Mouse (Mus musculus): ENCODE results near the gene Plekho2. TPM values are rescaled to one million over a fixed set of nuclear protein-coding genes. Genes with fewer than 3 reads are reported as not detected.
A peak's percentile ranks its signal among the peaks of the same experiment; 100 is the strongest.

Plekho2 gene
- polyA plus RNA-seq, 1 experiment from 2014 or later, result 11.2 TPM

DNA sequence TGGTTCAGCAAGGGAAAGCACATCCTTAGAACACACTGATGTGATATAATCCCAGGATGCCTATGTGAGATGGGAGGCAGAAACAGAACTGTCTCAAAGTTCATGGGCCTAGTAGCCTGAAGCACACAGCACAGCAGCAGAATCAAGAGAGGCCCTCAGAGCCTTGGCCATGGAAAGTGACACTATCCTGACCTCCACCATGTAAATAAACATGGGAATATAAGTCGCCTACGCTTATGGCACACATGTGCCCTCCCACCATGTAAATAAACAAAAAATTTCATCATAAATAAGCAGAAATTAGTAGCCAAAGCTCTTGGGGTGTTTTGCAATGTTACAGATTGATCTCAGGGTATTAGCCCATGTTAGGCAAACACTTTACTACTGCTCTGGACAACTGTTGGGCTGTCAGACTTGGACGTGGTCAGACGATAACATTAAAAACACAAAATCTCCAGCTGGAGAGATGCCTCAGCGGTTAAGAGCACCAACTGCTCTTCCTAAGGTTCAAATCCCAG is 32.2 kb upstream of the Plekho2 start:
- Histone ChIP-seq H3K9me3 (replicated peaks; ENCODE audit: control insufficient read depth, low read length) (no peaks in the 10 kb centered on the region), H3K4me3 (ENCODE audit: low read depth, low read length) (no peak overlapping the region), H3K4me2 (ENCODE audit: low read depth, low read length) (no peak overlapping the region), H3K9ac (replicated peaks; ENCODE audit: low read length) (no peak overlapping the region), H3K27ac (replicated peaks; ENCODE audit: low read depth, low read length) (no peak overlapping the region), H3K36me3 (replicated peaks; ENCODE audit: control insufficient read depth, insufficient read depth, low read depth, low read length) (no peaks in the 10 kb centered on the region), H3K27me3 (ENCODE audit: control insufficient read depth, insufficient read depth, low read length) (no peaks in the 10 kb centered on the region), H3K4me1 (ENCODE audit: control insufficient read depth, insufficient read depth, low read length) (no peaks in the 10 kb centered on the region)
- WGBS, result 82% methylated on average over 5 of the region's 5 CpGs
- DNase-seq (ENCODE audit: low spot score) (no peak), ATAC-seq (replicated peaks; ENCODE audit: insufficient number of reproducible peaks, low FRiP score, low TSS enrichment, low read depth) (no peak)

DNA sequence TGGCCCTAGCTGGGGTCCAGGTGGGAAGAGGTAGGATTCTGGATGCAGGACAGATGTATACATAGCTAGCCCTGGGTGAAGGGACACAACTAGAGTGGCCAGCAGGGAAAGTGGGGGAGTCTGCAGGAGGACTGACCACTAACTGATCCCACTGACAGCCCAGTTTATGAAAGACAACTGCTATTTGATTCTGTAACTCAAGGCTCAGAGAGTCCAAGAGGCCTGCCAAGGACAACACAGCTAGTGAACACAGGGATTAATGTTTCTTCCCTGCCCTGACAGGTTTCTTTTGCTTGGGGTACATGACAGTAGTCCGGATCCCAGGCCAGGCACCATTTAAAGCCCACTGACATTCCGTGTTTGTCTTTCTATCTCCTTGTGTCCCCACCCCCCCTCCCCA is 27.3 kb upstream of the Plekho2 start:
- H3K4me2 ChIP-seq (ENCODE audit: low read depth, low read length), result no peak overlapping the region
- ATAC-seq (replicated peaks; ENCODE audit: insufficient number of reproducible peaks, low FRiP score, low TSS enrichment, low read depth), result no peak
- no peak overlapping the region for H3K27ac ChIP-seq (replicated peaks; ENCODE audit: low read depth, low read length)
- 35% methylated on average over 2 of the region's 2 CpGs for WGBS
- no peaks in the 10 kb centered on the region for H3K4me1 ChIP-seq (ENCODE audit: control insufficient read depth, insufficient read depth, low read length)
- H3K9me3 ChIP-seq (replicated peaks; ENCODE audit: control insufficient read depth, low read length), result no peaks in the 10 kb centered on the region
- no peak for DNase-seq (ENCODE audit: low spot score)
- no peaks in the 10 kb centered on the region for H3K36me3 ChIP-seq (replicated peaks; ENCODE audit: control insufficient read depth, insufficient read depth, low read depth, low read length)
- H3K27me3 ChIP-seq (ENCODE audit: control insufficient read depth, insufficient read depth, low read length), result no peaks in the 10 kb centered on the region
- no peak overlapping the region; the same call in 1 of the 2 replicates for H3K9ac ChIP-seq (replicated peaks; ENCODE audit: low read length)
- no peak overlapping the region for H3K4me3 ChIP-seq (ENCODE audit: low read depth, low read length)

DNA sequence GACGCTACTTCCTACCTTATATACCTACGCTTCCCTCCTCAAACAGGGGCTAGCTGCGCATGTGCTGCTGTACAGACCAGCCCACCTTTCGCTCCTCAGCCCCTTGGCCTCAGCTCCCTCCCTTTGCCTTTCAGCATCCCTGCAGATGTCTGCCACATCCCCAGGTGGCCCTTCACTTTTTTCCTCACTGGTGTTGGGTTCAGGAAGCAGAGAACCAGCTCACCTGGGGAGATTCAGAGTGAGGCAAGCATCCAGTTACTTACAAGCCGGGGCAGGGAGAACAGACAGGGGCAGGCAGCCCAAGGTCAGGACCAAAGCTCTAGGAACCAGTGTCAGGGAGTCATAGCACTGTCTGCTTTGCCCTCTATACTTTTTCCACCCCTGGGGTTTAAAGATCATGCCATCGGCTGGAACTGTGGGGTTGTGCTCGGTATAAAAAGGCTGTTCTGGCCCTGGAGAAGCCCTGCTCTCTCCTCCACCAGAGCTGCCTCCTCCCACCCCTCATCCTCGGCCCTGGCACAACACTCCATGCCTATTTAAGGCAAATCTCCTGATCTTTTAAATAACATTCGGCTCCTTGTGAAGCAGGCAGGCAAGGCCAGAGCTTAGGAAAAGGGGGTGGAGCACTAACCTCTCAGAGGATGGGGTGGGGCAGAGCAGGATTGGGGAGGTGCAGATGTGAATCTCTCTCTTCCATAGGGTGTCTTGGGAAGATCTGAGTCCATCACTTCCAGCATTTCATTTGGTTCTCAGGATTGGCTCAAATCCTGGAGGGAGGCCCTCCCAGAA is 26.7 kb upstream of the Plekho2 start:
- ATAC-seq (replicated peaks; ENCODE audit: insufficient number of reproducible peaks, low FRiP score, low TSS enrichment, low read depth), result no peak
- peak overlapping the region; percentile 2; the same call in 1 of the 2 replicates for H3K9ac ChIP-seq (replicated peaks; ENCODE audit: low read length)
- no peaks in the 10 kb centered on the region for H3K36me3 ChIP-seq (replicated peaks; ENCODE audit: control insufficient read depth, insufficient read depth, low read depth, low read length)
- H3K4me1 ChIP-seq (ENCODE audit: control insufficient read depth, insufficient read depth, low read length), result no peaks in the 10 kb centered on the region
- no peaks in the 10 kb centered on the region for H3K27me3 ChIP-seq (ENCODE audit: control insufficient read depth, insufficient read depth, low read length)
- DNase-seq (ENCODE audit: low spot score), result no peak
- no peak overlapping the region for H3K4me2 ChIP-seq (ENCODE audit: low read depth, low read length)
- H3K27ac ChIP-seq (replicated peaks; ENCODE audit: low read depth, low read length), result no peak overlapping the region
- no peaks in the 10 kb centered on the region for H3K9me3 ChIP-seq (replicated peaks; ENCODE audit: control insufficient read depth, low read length)
- WGBS, result 34% methylated on average over 9 of the region's 9 CpGs
- H3K4me3 ChIP-seq (ENCODE audit: low read depth, low read length), result no peak overlapping the region

GRCm38 (mm10) chr9:65605471-65606136 is 25.8 kb upstream of the Plekho2 start:
- ATAC-seq (replicated peaks; ENCODE audit: insufficient number of reproducible peaks, low FRiP score, low TSS enrichment, low read depth), result peak; percentile 88
- 6% methylated on average over 9 of the region's 9 CpGs for WGBS
- H3K4me2 ChIP-seq (ENCODE audit: low read depth, low read length), result no peak overlapping the region

GRCm38 (mm10) chr9:65603401-65604102 is 23.7 kb upstream of the Plekho2 start:
- Histone ChIP-seq H3K9ac (replicated peaks; ENCODE audit: low read length) (no peak overlapping the region), H3K9me3 (replicated peaks; ENCODE audit: control insufficient read depth, low read length) (no peaks in the 10 kb centered on the region), H3K4me1 (ENCODE audit: control insufficient read depth, insufficient read depth, low read length) (no peaks in the 10 kb centered on the region), H3K27ac (replicated peaks; ENCODE audit: low read depth, low read length) (no peak overlapping the region), H3K4me3 (ENCODE audit: low read depth, low read length) (no peak overlapping the region), H3K36me3 (replicated peaks; ENCODE audit: control insufficient read depth, insufficient read depth, low read depth, low read length) (no peaks in the 10 kb centered on the region), H3K4me2 (ENCODE audit: low read depth, low read length) (no peak overlapping the region), H3K27me3 (ENCODE audit: control insufficient read depth, insufficient read depth, low read length) (no peaks in the 10 kb centered on the region)
- ATAC-seq (replicated peaks; ENCODE audit: insufficient number of reproducible peaks, low FRiP score, low TSS enrichment, low read depth) (no peak), DNase-seq (ENCODE audit: low spot score) (peak; percentile 56)
- WGBS, result 46% methylated on average over 8 of the region's 8 CpGs

More at GRCm38 (mm10) chr9:65605471-65606136, 25.8 kb upstream of the Plekho2 start:
- H3K9me3 ChIP-seq (replicated peaks; ENCODE audit: control insufficient read depth, low read length), result no peaks in the 10 kb centered on the region
- no peak overlapping the region for H3K9ac ChIP-seq (replicated peaks; ENCODE audit: low read length)
- no peaks in the 10 kb centered on the region for H3K36me3 ChIP-seq (replicated peaks; ENCODE audit: control insufficient read depth, insufficient read depth, low read depth, low read length)
- DNase-seq (ENCODE audit: low spot score), result peak; percentile 99
- H3K4me1 ChIP-seq (ENCODE audit: control insufficient read depth, insufficient read depth, low read length), result no peaks in the 10 kb centered on the region
- H3K27me3 ChIP-seq (ENCODE audit: control insufficient read depth, insufficient read depth, low read length), result no peaks in the 10 kb centered on the region
- H3K4me3 ChIP-seq (ENCODE audit: low read depth, low read length), result no peak overlapping the region
- no peak overlapping the region for H3K27ac ChIP-seq (replicated peaks; ENCODE audit: low read depth, low read length)

GRCm38 (mm10) chr9:65600951-65601350 is 21.1 kb upstream of the Plekho2 start:
- no peak for DNase-seq (ENCODE audit: low spot score)
- H3K4me2 ChIP-seq (ENCODE audit: low read depth, low read length), result no peak overlapping the region
- H3K36me3 ChIP-seq (replicated peaks; ENCODE audit: control insufficient read depth, insufficient read depth, low read depth, low read length), result no peaks in the 10 kb centered on the region
- no peak overlapping the region for H3K9ac ChIP-seq (replicated peaks; ENCODE audit: low read length)
- H3K4me1 ChIP-seq (ENCODE audit: control insufficient read depth, insufficient read depth, low read length), result no peaks in the 10 kb centered on the region
- no peak overlapping the region for H3K27ac ChIP-seq (replicated peaks; ENCODE audit: low read depth, low read length)
- no peak for ATAC-seq (replicated peaks; ENCODE audit: insufficient number of reproducible peaks, low FRiP score, low TSS enrichment, low read depth)
- 60% methylated on average over 2 of the region's 2 CpGs for WGBS
- no peak overlapping the region for H3K4me3 ChIP-seq (ENCODE audit: low read depth, low read length)
- no peaks in the 10 kb centered on the region for H3K9me3 ChIP-seq (replicated peaks; ENCODE audit: control insufficient read depth, low read length)
- no peaks in the 10 kb centered on the region for H3K27me3 ChIP-seq (ENCODE audit: control insufficient read depth, insufficient read depth, low read length)

- Histone ChIP-seq H3K9ac (replicated peaks; ENCODE audit: low read length) (no peak overlapping the region), H3K9me3 (replicated peaks; ENCODE audit: control insufficient read depth, low read length) (no peaks in the 10 kb centered on the region), H3K27ac (replicated peaks; ENCODE audit: low read depth, low read length) (no peak overlapping the region), H3K4me1 (ENCODE audit: control insufficient read depth, insufficient read depth, low read length) (no peaks in the 10 kb centered on the region), H3K4me2 (ENCODE audit: low read depth, low read length) (peak overlapping the region; percentile 7; the same call in 1 of the 2 replicates), H3K4me3 (ENCODE audit: low read depth, low read length) (no peak overlapping the region; the same call in 1 of the 2 replicates), H3K27me3 (ENCODE audit: control insufficient read depth, insufficient read depth, low read length) (no peaks in the 10 kb centered on the region), H3K36me3 (replicated peaks; ENCODE audit: control insufficient read depth, insufficient read depth, low read depth, low read length) (no peaks in the 10 kb centered on the region)
- 57% methylated on average over 7 of the region's 11 CpGs for WGBS
- peak; percentile 79 for DNase-seq (ENCODE audit: low spot score)
- ATAC-seq (replicated peaks; ENCODE audit: insufficient number of reproducible peaks, low FRiP score, low TSS enrichment, low read depth), result no peak
Measured at GRCm38 (mm10) chr9:65598765-65599249, 19.0 kb upstream of the Plekho2 start.
